Mouse (Mus musculus) midbrain, postnatal 0 days (tissue): Measurements from ENCODE around the gene Uckl1. TPM values are rescaled to one million over a fixed set of nuclear protein-coding genes. Genes with fewer than 3 reads are reported as not detected.

Source experiments
- ATAC-seq: fragments of 200-750 bp; cut with Nextera tagmentation; 2 replicates; pipeline ENCODE4 v1.8.0; 2017; ENCODE audit warnings: moderate number of reproducible peaks, mild to moderate bottlenecking, moderate TSS enrichment, moderate library complexity; ENCODE audit not compliant: low FRiP score
- DNase-seq: peaks from one replicate; pipeline ENCODE4 v3.0.0-alpha.2; 2015; ENCODE audit warnings: low spot score
- H3K27ac ChIP-seq: fragments of 300-500 bp; sonication (generic); 2 replicates; pipeline ENCODE4 v1.5.1; 2014; ENCODE audit warnings: low read depth, mild to moderate bottlenecking, low read length, mixed read lengths
- H3K27me3 ChIP-seq: fragments of 300-500 bp; sonication (generic); 2 replicates; pipeline ENCODE4 v1.6.1; 2014; ENCODE audit warnings: low read length, control low read depth, mixed read lengths; ENCODE audit not compliant: insufficient read depth
- H3K36me3 ChIP-seq: fragments of 300-500 bp; sonication (generic); 2 replicates; pipeline ENCODE4 v1.6.1; 2014; ENCODE audit warnings: low read length, control low read depth, mixed read lengths; ENCODE audit not compliant: insufficient read depth
- H3K4me1 ChIP-seq: fragments of 300-500 bp; sonication (generic); 2 replicates; pipeline ENCODE4 v1.6.1; 2014; ENCODE audit warnings: mild to moderate bottlenecking, control low read depth, antibody characterized with exemption, low read length, mixed read lengths; ENCODE audit not compliant: insufficient read depth
- H3K4me2 ChIP-seq: fragments of 300-500 bp; sonication (generic); 2 replicates; pipeline ENCODE4 v1.6.1; 2014; ENCODE audit warnings: low read depth, mild to moderate bottlenecking, low read length, mixed read lengths; ENCODE audit not compliant: poor library complexity, severe bottlenecking
- H3K4me3 ChIP-seq: fragments of 300-500 bp; sonication (generic); 2 replicates; pipeline ENCODE4 v1.5.1; 2014; ENCODE audit warnings: low read depth, mild to moderate bottlenecking, low read length, moderate library complexity
- H3K9ac ChIP-seq: fragments of 300-500 bp; sonication (generic); replicated peaks from 2 replicates; pipeline ENCODE4 v1.6.1; 2014; ENCODE audit warnings: mild to moderate bottlenecking, low read length, moderate library complexity, mixed read lengths; ENCODE audit not compliant: poor library complexity, severe bottlenecking
- H3K9me3 ChIP-seq: fragments of 300-500 bp; sonication (generic); 2 replicates; pipeline ENCODE4 v1.6.1; 2016; ENCODE audit warnings: low read length, control low read depth
- CTCF ChIP-seq: IDR thresholded peaks from 2 replicates; pipeline ENCODE4 v1.5.1; 2016; ENCODE audit warnings: antibody characterized with exemption, mild to moderate bottlenecking
- WGBS: fragments of 180-500 bp; shearing (Covaris S2); extraction: QIAGEN DNeasy Blood & Tissue Kit; methylation state at CpG from one replicate; pipeline ENCODE4 v1.1.7; 2014; 5-methylcytosine and 5-hydroxymethylcytosine counted together
- polyA plus RNA-seq: library from polyadenylated mRNA; unstranded; fragments of >200 nt; fragmentation: Nextera tagmentation; extraction: Ambion mirVana; gene quantifications from 2 replicates; pipeline ENCODE4 v1.2.1, GENCODE M21; 2015
- total RNA-seq: library from RNA; depleted of rRNA; stranded (reverse); fragments of >200 nt; gene quantifications from 2 replicates; pipeline ENCODE4 v1.2.3, GENCODE M21; 2014

The Uckl1 gene
- total and polyA plus RNA-seq, 2 experiments from 2014 or later = 45.2 to 49.8 TPM

DNA sequence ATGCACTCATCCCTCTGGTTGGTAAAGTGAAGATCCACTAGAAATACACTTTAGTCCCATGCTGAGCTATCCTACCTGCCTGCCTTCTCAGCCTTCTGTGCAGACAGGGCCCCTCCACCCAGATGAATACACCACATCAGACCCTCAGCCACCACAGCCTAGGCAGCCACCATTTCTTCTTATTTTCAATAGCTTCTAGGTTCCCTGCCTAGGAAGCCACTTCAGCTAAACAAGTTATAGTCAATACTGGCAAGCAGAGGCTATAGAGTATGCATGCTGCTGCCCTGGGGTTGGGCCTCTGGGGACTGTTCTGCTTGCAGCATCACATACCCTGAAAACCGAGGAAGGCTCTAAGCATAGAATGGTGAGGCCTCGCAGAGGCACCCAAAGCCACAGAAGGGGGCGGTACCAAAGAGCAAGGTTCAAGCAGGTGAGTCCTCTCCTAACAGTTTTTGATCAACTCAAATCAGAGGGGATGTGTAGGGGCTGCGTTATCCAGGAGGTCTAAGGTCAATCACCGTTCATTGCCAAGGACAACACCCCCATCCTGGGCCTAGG lies 6.9 kb upstream of the Uckl1 start, which contains the start of gene Prpf6:
TSS of gene Prpf6 (plus strand) at position 341 of the 558 bp plus-strand sequence.
- Histone ChIP-seq H3K27me3 (no peaks in the 10 kb centered on the region), H3K9me3 (no peaks in the 10 kb centered on the region), H3K36me3 (peaks cover 46% of the 10 kb centered on the region), H3K4me1 (peaks cover 12% of the 10 kb centered on the region), H3K9ac (peak within 1 kb of the TSS; percentile 97), H3K4me2 (peak within 1 kb of the TSS; percentile 69), H3K4me3 (peak within 1 kb of the TSS; percentile 84), H3K27ac (peak within 1 kb of the TSS; percentile 91)
- WGBS = 7% methylated on average over 5 of the region's 5 CpGs
- no peak for DNase-seq
- ATAC-seq = no peak
- TF ChIP-seq CTCF = no peak

DNA sequence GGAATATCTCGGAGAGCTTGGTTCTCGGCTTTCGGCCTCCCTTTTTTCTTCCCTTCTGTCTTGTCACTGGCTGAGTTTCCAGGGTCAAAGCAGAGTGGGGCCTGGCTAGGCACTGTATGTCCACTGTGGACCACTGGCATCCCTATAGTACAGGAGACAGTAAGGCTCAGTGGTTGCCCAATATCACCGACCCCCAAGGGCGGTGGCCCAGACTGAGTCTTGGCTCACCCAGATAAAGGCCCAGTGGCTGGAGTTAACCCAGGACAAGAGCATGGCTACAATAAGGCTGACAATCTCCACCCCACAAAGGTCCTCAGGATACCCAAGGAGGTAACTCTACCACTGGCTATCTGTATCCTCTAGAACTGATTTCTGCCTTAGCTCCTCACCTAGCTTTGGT lies 5.8 kb upstream of the Uckl1 start:
- peaks cover 50% of the 10 kb centered on the region for H3K36me3 ChIP-seq
- no peaks in the 10 kb centered on the region for H3K27me3 ChIP-seq
- 98% methylated on average over 5 of the region's 5 CpGs for WGBS
- no peaks in the 10 kb centered on the region for H3K9me3 ChIP-seq
- H3K9ac ChIP-seq = no peak overlapping the region
- ATAC-seq = no peak
- H3K4me3 ChIP-seq = no peak overlapping the region
- peak overlapping the region; percentile 69 for H3K4me2 ChIP-seq
- peaks cover 12% of the 10 kb centered on the region for H3K4me1 ChIP-seq
- DNase-seq = no peak
- no peak for TF ChIP-seq CTCF
- H3K27ac ChIP-seq = no peak overlapping the region

DNA sequence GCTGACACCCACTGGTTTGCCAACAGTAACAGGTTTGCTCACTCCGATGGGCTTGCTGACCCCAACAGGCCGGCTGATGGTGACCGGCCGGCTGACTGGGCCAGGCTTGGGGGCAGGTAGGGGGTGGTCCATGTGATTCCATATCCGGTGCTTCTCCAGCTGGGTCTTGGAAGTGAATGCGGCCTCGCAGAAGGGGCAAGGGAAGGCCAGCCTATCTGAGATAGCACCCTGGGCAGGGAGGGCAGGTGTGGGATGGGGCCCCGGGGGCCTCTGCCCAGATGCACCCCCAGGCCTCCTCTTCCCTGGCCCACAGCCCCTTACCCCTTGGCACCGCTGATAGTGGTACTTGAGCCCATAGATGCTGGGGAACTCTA lies 5.0 kb upstream of the Uckl1 start:
- H3K36me3 ChIP-seq = peaks cover 55% of the 10 kb centered on the region
- DNase-seq = no peak
- H3K4me2 ChIP-seq = no peak overlapping the region

DNA sequence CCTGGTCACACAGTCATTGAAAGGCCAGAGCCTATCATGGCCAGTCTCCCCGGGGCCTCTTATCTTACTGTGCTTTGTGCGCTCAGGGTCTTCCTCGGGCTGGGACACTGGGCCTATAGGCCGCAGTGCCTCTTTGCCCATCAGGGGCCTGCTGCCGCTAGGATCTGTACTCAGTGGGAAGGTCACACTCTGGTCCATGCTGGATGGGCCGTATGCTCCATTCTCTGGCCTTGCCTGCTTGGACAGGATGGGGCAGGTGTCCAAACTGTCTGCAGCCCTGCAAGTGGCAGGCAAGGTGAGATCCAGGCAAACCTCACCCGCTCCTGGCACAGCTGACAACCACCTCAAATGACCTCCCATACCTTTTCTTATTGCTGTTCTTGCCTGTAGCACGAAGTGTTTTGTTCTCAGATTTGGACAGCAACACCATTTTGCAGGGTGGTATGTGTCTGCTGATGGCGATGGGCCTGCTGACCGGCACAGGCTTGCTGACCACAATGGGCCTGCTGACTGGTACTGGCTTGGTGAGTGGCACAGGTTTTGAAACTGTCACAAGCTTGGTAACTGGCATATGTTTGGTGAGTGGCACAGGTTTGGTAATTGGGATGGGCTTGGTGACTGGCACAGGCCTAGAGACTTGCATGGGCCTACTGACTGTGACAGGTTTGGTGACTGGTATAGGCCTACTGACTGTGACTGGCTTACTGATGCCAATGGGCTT lies 4.5 kb upstream of the Uckl1 start:
- Histone ChIP-seq H3K27ac (no peak overlapping the region), H3K36me3 (peaks cover 61% of the 10 kb centered on the region), H3K4me3 (no peak overlapping the region), H3K9me3 (no peaks in the 10 kb centered on the region), H3K9ac (no peak overlapping the region), H3K27me3 (no peaks in the 10 kb centered on the region), H3K4me2 (no peak overlapping the region), H3K4me1 (peaks cover 12% of the 10 kb centered on the region)
- no peak for DNase-seq
- 94% methylated on average over 10 of the region's 10 CpGs for WGBS
- no peak for ATAC-seq
- no peak for TF ChIP-seq CTCF

More for the DNA sequence above, 5.0 kb upstream of the Uckl1 start:
- Histone ChIP-seq H3K4me1 (peaks cover 12% of the 10 kb centered on the region), H3K9me3 (no peaks in the 10 kb centered on the region), H3K27me3 (no peaks in the 10 kb centered on the region), H3K4me3 (no peak overlapping the region), H3K27ac (no peak overlapping the region), H3K9ac (no peak overlapping the region)
- 98% methylated on average over 9 of the region's 9 CpGs for WGBS
- TF ChIP-seq CTCF = no peak
- ATAC-seq = no peak

DNA sequence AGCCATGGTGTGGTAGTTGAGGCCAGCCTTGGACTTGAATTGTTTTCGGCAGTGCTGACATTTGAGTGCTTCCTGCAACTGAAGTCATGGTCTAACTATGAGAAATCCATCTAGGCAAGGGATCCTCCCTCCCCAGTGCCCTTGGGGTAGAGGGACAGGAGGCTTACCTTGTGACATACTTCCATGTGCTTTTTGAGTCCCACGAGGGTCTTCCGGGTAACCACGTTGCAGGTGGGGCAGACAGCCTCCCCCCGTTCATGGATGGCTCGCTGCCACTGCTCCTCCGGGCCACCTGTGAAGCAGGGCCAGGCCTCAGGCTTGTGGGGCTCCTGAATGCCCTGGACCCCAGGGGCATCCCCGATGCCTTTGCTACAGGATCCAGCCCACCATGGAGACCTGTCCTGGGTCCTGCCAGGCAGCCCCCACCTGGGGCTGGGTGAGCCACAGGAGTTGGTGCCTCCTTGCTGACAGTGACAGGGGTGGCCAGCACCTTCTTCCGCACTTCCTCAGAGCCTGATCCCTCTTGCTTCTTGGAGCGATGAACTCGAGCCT lies 3.6 kb upstream of the Uckl1 start:
- Histone ChIP-seq H3K4me2 (no peak overlapping the region), H3K27ac (no peak overlapping the region), H3K4me3 (no peak overlapping the region), H3K36me3 (peaks cover 65% of the 10 kb centered on the region), H3K9ac (no peak overlapping the region), H3K9me3 (no peaks in the 10 kb centered on the region), H3K4me1 (peaks cover 12% of the 10 kb centered on the region), H3K27me3 (no peaks in the 10 kb centered on the region)
- DNase-seq = no peak
- no peak for ATAC-seq
- no peak for TF ChIP-seq CTCF
- 89% methylated on average over 11 of the region's 11 CpGs for WGBS

DNA sequence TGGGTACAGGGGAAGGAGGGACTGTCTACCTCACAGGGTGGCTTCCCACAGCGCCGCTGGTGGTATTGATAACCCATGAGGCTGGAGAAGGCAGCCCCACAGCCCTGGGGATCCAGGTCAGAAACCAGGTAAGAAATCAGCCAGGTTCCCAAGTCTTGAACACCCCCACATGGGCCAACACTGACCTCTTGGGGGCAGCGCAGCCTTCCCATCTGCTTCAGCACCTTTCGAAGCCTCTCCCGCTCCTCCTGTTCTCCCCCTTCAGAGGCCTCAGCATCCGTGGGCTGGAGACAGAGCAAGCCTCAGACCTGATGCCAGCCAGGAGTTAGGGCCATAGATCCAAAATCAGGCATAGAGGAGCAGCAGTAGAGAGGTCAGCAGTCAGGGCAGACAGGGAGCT lies 3.1 kb upstream of the Uckl1 start:
- peak; percentile 28; the same call in 1 of the 2 replicates for TF ChIP-seq CTCF
- no peak for DNase-seq
- no peak overlapping the region for H3K4me2 ChIP-seq
- WGBS = 78% methylated on average over 6 of the region's 6 CpGs
- H3K9ac ChIP-seq = no peak overlapping the region
- H3K36me3 ChIP-seq = peaks cover 68% of the 10 kb centered on the region
- ATAC-seq = no peak
- H3K27ac ChIP-seq = no peak overlapping the region
- H3K27me3 ChIP-seq = no peaks in the 10 kb centered on the region
- H3K9me3 ChIP-seq = no peaks in the 10 kb centered on the region
- peaks cover 12% of the 10 kb centered on the region for H3K4me1 ChIP-seq
- no peak overlapping the region for H3K4me3 ChIP-seq
